Mouse (Mus musculus): Measurements from ENCODE around the gene Hist1h2bk. TPM values are rescaled to one million over a fixed set of nuclear protein-coding genes. Genes with fewer than 3 reads are reported as not detected.
A peak's percentile ranks its signal among the peaks of the same experiment; 100 is the strongest.

Hist1h2bk gene
- polyA plus RNA-seq, 1 experiment from 2014 or later, result 9.7 TPM

GRCm38 (mm10) chr13:22020901-22021339 is 14.8 kb upstream of the Hist1h2bk start:
- WGBS, result 0% methylated on average over 8 of the region's 8 CpGs
- H3K36me3 ChIP-seq, result no peaks in the 10 kb centered on the region
- peaks cover 36% of the 10 kb centered on the region for H3K27me3 ChIP-seq (ENCODE audit: low read depth, poor library complexity, severe bottlenecking)
- H3K4me1 ChIP-seq, result peaks cover 15% of the 10 kb centered on the region
- H3K9me3 ChIP-seq (replicated peaks), result no peaks in the 10 kb centered on the region
- peak; percentile 61 for DNase-seq (ENCODE audit: low spot score)
- H3K4me3 ChIP-seq, result peak overlapping the region; percentile 65
- H3K27ac ChIP-seq (replicated peaks), result no peak overlapping the region

- WGBS, result under 1% methylated on average over 11 of the region's 11 CpGs
- Histone ChIP-seq H3K9me3 (replicated peaks) (no peaks in the 10 kb centered on the region), H3K4me1 (peaks cover 17% of the 10 kb centered on the region), H3K4me3 (peak overlapping the region; percentile 65), H3K36me3 (no peaks in the 10 kb centered on the region), H3K27me3 (ENCODE audit: low read depth, poor library complexity, severe bottlenecking) (peaks cover 30% of the 10 kb centered on the region), H3K27ac (replicated peaks) (peak overlapping the region; percentile 38)
- DNase-seq (ENCODE audit: low spot score), result no peak
Observed at GRCm38 (mm10) chr13:22021581-22021980, 14.1 kb upstream of the Hist1h2bk start.

- 0% methylated on average over 9 of the region's 9 CpGs for WGBS
- no peaks in the 10 kb centered on the region for H3K9me3 ChIP-seq (replicated peaks)
- H3K36me3 ChIP-seq, result no peaks in the 10 kb centered on the region
- H3K27ac ChIP-seq (replicated peaks), result no peak overlapping the region; the same call in 1 of the 2 replicates
- H3K4me1 ChIP-seq, result peaks cover 17% of the 10 kb centered on the region
- peak overlapping the region; percentile 65 for H3K4me3 ChIP-seq
- DNase-seq (ENCODE audit: low spot score), result peak; percentile 83
- H3K27me3 ChIP-seq (ENCODE audit: low read depth, poor library complexity, severe bottlenecking), result peaks cover 29% of the 10 kb centered on the region
Observed at GRCm38 (mm10) chr13:22022241-22022640, 13.4 kb upstream of the Hist1h2bk start.

GRCm38 (mm10) chr13:22026058-22027031 is 9.3 kb upstream of the Hist1h2bk start:
- Histone ChIP-seq H3K9me3 (replicated peaks) (no peaks in the 10 kb centered on the region), H3K36me3 (no peaks in the 10 kb centered on the region), H3K4me1 (peaks cover 24% of the 10 kb centered on the region), H3K27me3 (ENCODE audit: low read depth, poor library complexity, severe bottlenecking) (no peaks in the 10 kb centered on the region), H3K27ac (replicated peaks) (peak overlapping the region; percentile 79), H3K4me3 (peak overlapping the region; percentile 64)
- 1% methylated on average over 35 of the region's 35 CpGs for WGBS
- peak; percentile 90 for DNase-seq (ENCODE audit: low spot score)

- H3K9me3 ChIP-seq (replicated peaks), result no peaks in the 10 kb centered on the region
- peak overlapping the region; percentile 84 for H3K27ac ChIP-seq (replicated peaks)
- no peaks in the 10 kb centered on the region for H3K27me3 ChIP-seq (ENCODE audit: low read depth, poor library complexity, severe bottlenecking)
- peaks cover 27% of the 10 kb centered on the region for H3K4me1 ChIP-seq
- H3K36me3 ChIP-seq, result no peaks in the 10 kb centered on the region
- WGBS, result under 1% methylated on average over 40 of the region's 40 CpGs
- peak overlapping the region; percentile 60 for H3K4me3 ChIP-seq
- peak; percentile 95 for DNase-seq (ENCODE audit: low spot score)
Observed at GRCm38 (mm10) chr13:22028673-22029460, 6.8 kb upstream of the Hist1h2bk start.

GRCm38 (mm10) chr13:22029928-22030327 is 5.7 kb upstream of the Hist1h2bk start:
- WGBS, result 28% methylated on average over 8 of the region's 8 CpGs
- Histone ChIP-seq H3K4me3 (peak overlapping the region; percentile 60), H3K4me1 (peaks cover 35% of the 10 kb centered on the region), H3K27ac (replicated peaks) (no peak overlapping the region), H3K36me3 (no peaks in the 10 kb centered on the region), H3K27me3 (ENCODE audit: low read depth, poor library complexity, severe bottlenecking) (no peaks in the 10 kb centered on the region), H3K9me3 (replicated peaks) (no peaks in the 10 kb centered on the region)
- peak; percentile 50 for DNase-seq (ENCODE audit: low spot score)

- Histone ChIP-seq H3K4me1 (peaks cover 35% of the 10 kb centered on the region), H3K36me3 (no peaks in the 10 kb centered on the region), H3K27ac (replicated peaks) (no peak overlapping the region), H3K9me3 (replicated peaks) (no peaks in the 10 kb centered on the region), H3K4me3 (no peak overlapping the region), H3K27me3 (ENCODE audit: low read depth, poor library complexity, severe bottlenecking) (no peaks in the 10 kb centered on the region)
- DNase-seq (ENCODE audit: low spot score), result no peak
- 20% methylated on average over 4 of the region's 4 CpGs for WGBS
Observed at GRCm38 (mm10) chr13:22030493-22030892, 5.2 kb upstream of the Hist1h2bk start.

GRCm38 (mm10) chr13:22033741-22034442 is 1.8 kb upstream of the Hist1h2bk start:
- no peaks in the 10 kb centered on the region for H3K36me3 ChIP-seq
- peak overlapping the region; percentile 93 for H3K27ac ChIP-seq (replicated peaks)
- no peaks in the 10 kb centered on the region for H3K9me3 ChIP-seq (replicated peaks)
- H3K4me3 ChIP-seq, result peak overlapping the region; percentile 58
- 63% methylated on average over 5 of the region's 5 CpGs for WGBS
- H3K27me3 ChIP-seq (ENCODE audit: low read depth, poor library complexity, severe bottlenecking), result no peaks in the 10 kb centered on the region
- H3K4me1 ChIP-seq, result peaks cover 35% of the 10 kb centered on the region
- no peak for DNase-seq (ENCODE audit: low spot score)

- Histone ChIP-seq H3K27ac (replicated peaks) (peak overlapping the region; percentile 93), H3K4me3 (peak overlapping the region; percentile 58), H3K9me3 (replicated peaks) (no peaks in the 10 kb centered on the region), H3K36me3 (no peaks in the 10 kb centered on the region), H3K27me3 (ENCODE audit: low read depth, poor library complexity, severe bottlenecking) (no peaks in the 10 kb centered on the region), H3K4me1 (peaks cover 32% of the 10 kb centered on the region)
- peak; percentile 57 for DNase-seq (ENCODE audit: low spot score)
- WGBS, result under 1% methylated on average over 14 of the region's 14 CpGs
Observed at GRCm38 (mm10) chr13:22034443-22035266, 1.0 kb upstream of the Hist1h2bk start.

GRCm38 (mm10) chr13:22036149-22036956 is 683 bp downstream of the Hist1h2bk start:
- Histone ChIP-seq H3K4me3 (peak overlapping the region; percentile 54), H3K4me1 (peaks cover 43% of the 10 kb centered on the region), H3K36me3 (no peaks in the 10 kb centered on the region), H3K27ac (replicated peaks) (peak overlapping the region; percentile 95), H3K9me3 (replicated peaks) (no peaks in the 10 kb centered on the region), H3K27me3 (ENCODE audit: low read depth, poor library complexity, severe bottlenecking) (no peaks in the 10 kb centered on the region)
- peak; percentile 56 for DNase-seq (ENCODE audit: low spot score)
- WGBS, result 3% methylated on average over 23 of the region's 23 CpGs

GRCm38 (mm10) chr13:22036986-22037385 is 1.3 kb downstream of the Hist1h2bk start:
- Histone ChIP-seq H3K36me3 (no peaks in the 10 kb centered on the region), H3K4me1 (peaks cover 49% of the 10 kb centered on the region), H3K27ac (replicated peaks) (peak overlapping the region; percentile 95), H3K9me3 (replicated peaks) (no peaks in the 10 kb centered on the region), H3K4me3 (peak overlapping the region; percentile 54), H3K27me3 (ENCODE audit: low read depth, poor library complexity, severe bottlenecking) (no peaks in the 10 kb centered on the region)
- WGBS, result 62% methylated on average over 3 of the region's 3 CpGs
- DNase-seq (ENCODE audit: low spot score), result no peak
